Mouse (Mus musculus) frontal cortex, postnatal 10 days (tissue): ENCODE results near the gene Aoc3.
"Not testable (repeated sequence)": the region's sequence is repeated elsewhere in the genome, so short reads cannot be mapped to it uniquely, and the experiment has no call there.

Source experiments
- DNase-seq, 2 experiments: peaks; one replicate each; pipeline ENCODE4 v3.0.0; 2022; ENCODE audit warnings: low spot score in 2 of 2, mixed read lengths in 1 of 2

The Aoc3 gene

GRCm38 (mm10) chr11:101330371-101330924 lies at the start of gene Aoc3:
TSS of gene Aoc3 (plus strand) at chr11:101330605.
- no peak for DNase-seq

GRCm38 (mm10) chr11:101280837-101281236 lies 49.6 kb upstream of the Aoc3 start:
- no peak for DNase-seq

- DNase-seq = no peak
Observed at GRCm38 (mm10) chr11:101282896-101283295, 47.5 kb upstream of the Aoc3 start.

- DNase-seq = no peak
Observed at GRCm38 (mm10) chr11:101283805-101284204, 46.6 kb upstream of the Aoc3 start.

- DNase-seq = no peak
Observed at GRCm38 (mm10) chr11:101287306-101287705, 43.1 kb upstream of the Aoc3 start.

- DNase-seq = no peak
Observed at GRCm38 (mm10) chr11:101291231-101291630, 39.2 kb upstream of the Aoc3 start.

GRCm38 (mm10) chr11:101295191-101295590 lies 35.2 kb upstream of the Aoc3 start:
- no peak for DNase-seq

GRCm38 (mm10) chr11:101300881-101301280 lies 29.5 kb upstream of the Aoc3 start:
- DNase-seq = no peak

- no peak for DNase-seq
Observed at GRCm38 (mm10) chr11:101301299-101302003, 29.0 kb upstream of the Aoc3 start.

- DNase-seq = peak; percentile 89 to 96
Observed at GRCm38 (mm10) chr11:101302004-101302798, 28.2 kb upstream of the Aoc3 start, which contains the start of gene Becn1. TSS of gene Becn1 (minus strand) at chr11:101302286.

GRCm38 (mm10) chr11:101307744-101308143 lies 22.7 kb upstream of the Aoc3 start:
- no peak for DNase-seq

- DNase-seq = no peak
Observed at GRCm38 (mm10) chr11:101311083-101311482, 19.3 kb upstream of the Aoc3 start.

- DNase-seq = no peak
Observed at GRCm38 (mm10) chr11:101312150-101312549, 18.3 kb upstream of the Aoc3 start.

GRCm38 (mm10) chr11:101314567-101314966 lies 15.8 kb upstream of the Aoc3 start:
- DNase-seq = no peak

- no peak for DNase-seq
Observed at GRCm38 (mm10) chr11:101315082-101315650, 15.2 kb upstream of the Aoc3 start.

GRCm38 (mm10) chr11:101315665-101316500 lies 14.5 kb upstream of the Aoc3 start, which contains the start of gene Psme3:
TSS of gene Psme3 (plus strand) at chr11:101316213.
- DNase-seq = peak; percentile 85 to 92

GRCm38 (mm10) chr11:101316501-101316917 lies 13.9 kb upstream of the Aoc3 start:
- DNase-seq = peak; percentile 18 to 31

- peak in 1 of 2 experiments; percentile 62 for DNase-seq
Observed at GRCm38 (mm10) chr11:101323609-101324008, 6.8 kb upstream of the Aoc3 start.

GRCm38 (mm10) chr11:101324763-101325162 lies 5.6 kb upstream of the Aoc3 start, which contains the start of gene Aoc2:
TSS of gene Aoc2 (plus strand) at chr11:101325063.
- no peak for DNase-seq

- DNase-seq = not testable (repeated sequence)
Observed at GRCm38 (mm10) chr11:101325201-101325600, 5.2 kb upstream of the Aoc3 start.

- DNase-seq = no peak
Observed at GRCm38 (mm10) chr11:101326147-101326546, 4.3 kb upstream of the Aoc3 start.
